Mouse (Mus musculus) limb, embryonic 12.5 days (tissue): ENCODE data around the gene Xxylt1. TPM values are rescaled to one million over a fixed set of nuclear protein-coding genes. Genes with fewer than 3 reads are reported as not detected.
A peak's percentile ranks its signal among the peaks of the same experiment; 100 is the strongest.

Experiments used
- ATAC-seq: fragments of 200-750 bp; cut with Nextera tagmentation; 2 replicates; pipeline ENCODE4 v1.8.0; 2017; ENCODE audit warnings: low read depth, moderate TSS enrichment; ENCODE audit not compliant: insufficient number of reproducible peaks, insufficient read depth, low FRiP score, low TSS enrichment
- H3K27ac ChIP-seq: fragments of 300-500 bp; sonication (generic); 2 replicates; pipeline ENCODE4 v1.5.1; 2016; ENCODE audit warnings: mild to moderate bottlenecking, moderate library complexity
- H3K27me3 ChIP-seq: fragments of 300-500 bp; sonication (generic); 2 replicates; pipeline ENCODE4 v1.6.1; 2016; ENCODE audit warnings: mild to moderate bottlenecking, moderate library complexity
- H3K36me3 ChIP-seq: fragments of 300-500 bp; sonication (generic); 2 replicates; pipeline ENCODE4 v1.6.1; 2016; ENCODE audit warnings: mild to moderate bottlenecking, moderate library complexity
- H3K4me1 ChIP-seq: fragments of 300-500 bp; sonication (generic); replicated peaks from 2 replicates; pipeline ENCODE4 v1.6.1; 2016
- H3K4me2 ChIP-seq: fragments of 300-500 bp; sonication (generic); 2 replicates; pipeline ENCODE4 v1.6.1; 2016; ENCODE audit warnings: mild to moderate bottlenecking, moderate library complexity
- H3K4me3 ChIP-seq: fragments of 300-500 bp; sonication (generic); replicated peaks from 2 replicates; pipeline ENCODE4 v1.5.1; 2016; ENCODE audit warnings: mild to moderate bottlenecking
- H3K9ac ChIP-seq: fragments of 300-500 bp; sonication (generic); replicated peaks from 2 replicates; pipeline ENCODE4 v1.6.1; 2016; ENCODE audit warnings: mild to moderate bottlenecking, moderate library complexity
- H3K9me3 ChIP-seq: fragments of 300-500 bp; sonication (generic); 2 replicates; pipeline ENCODE4 v1.6.1; 2016; ENCODE audit warnings: mild to moderate bottlenecking, moderate library complexity
- WGBS: fragments of 180-500 bp; shearing (Covaris S2); methylation state at CpG from one replicate; pipeline ENCODE4 v1.1.7; 2016; 5-methylcytosine and 5-hydroxymethylcytosine counted together
- polyA plus RNA-seq: library from polyadenylated mRNA; unstranded; fragments of >200 nt; fragmentation: Nextera tagmentation; extraction: Ambion mirVana; gene quantifications from 2 replicates; pipeline ENCODE4 v1.2.1, GENCODE M21; 2016

Xxylt1 gene
- polyA plus RNA-seq, 1 experiment from 2014 or later, result 22.4 TPM

- H3K4me2 ChIP-seq, result no peak overlapping the region
- no peak overlapping the region for H3K27ac ChIP-seq
- no peak overlapping the region for H3K9ac ChIP-seq
- 87% methylated on average over 8 of the region's 8 CpGs for WGBS
- H3K4me1 ChIP-seq, result peaks cover 8% of the 10 kb centered on the region
- peaks cover 5% of the 10 kb centered on the region; the same call in 1 of the 2 replicates for H3K27me3 ChIP-seq
- H3K36me3 ChIP-seq, result no peaks in the 10 kb centered on the region
- H3K9me3 ChIP-seq, result no peaks in the 10 kb centered on the region
- no peak overlapping the region for H3K4me3 ChIP-seq
- no peak for ATAC-seq
Observed at GRCm38 (mm10) chr16:31076436-31076835, 4.8 kb downstream of the Xxylt1 start.

DNA sequence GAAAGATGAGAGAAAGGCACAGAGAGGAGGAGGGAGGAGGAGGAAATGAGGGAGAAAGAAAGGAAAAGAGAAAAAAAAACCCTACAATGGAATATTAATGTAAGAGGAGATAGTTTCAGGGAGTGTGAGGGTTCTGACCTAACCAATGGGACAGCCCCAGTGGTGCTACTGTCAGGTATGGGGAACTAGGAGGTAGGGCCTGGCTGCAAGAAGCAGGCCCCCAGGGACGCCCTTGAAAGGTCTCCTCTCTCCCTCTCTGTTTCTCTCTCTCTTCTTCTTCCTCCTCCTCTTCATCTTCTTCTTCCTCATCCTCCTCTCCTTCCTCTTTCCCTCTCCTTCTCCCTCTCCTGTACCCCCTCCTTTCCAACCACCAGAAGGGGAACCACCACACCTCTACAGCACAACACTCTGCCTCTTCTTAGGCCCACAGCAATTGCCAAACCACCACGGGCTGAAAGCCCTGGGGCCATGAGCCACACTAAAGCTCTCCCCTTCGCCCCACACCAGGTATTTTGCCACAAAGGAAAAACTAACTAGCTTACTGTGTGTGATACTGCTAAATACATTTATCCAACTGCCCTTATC is 6.8 kb downstream of the Xxylt1 start:
- Histone ChIP-seq H3K27me3 (peaks cover 5% of the 10 kb centered on the region; the same call in 1 of the 2 replicates), H3K4me3 (no peak overlapping the region), H3K4me2 (no peak overlapping the region), H3K27ac (no peak overlapping the region), H3K4me1 (peaks cover 18% of the 10 kb centered on the region), H3K36me3 (no peaks in the 10 kb centered on the region), H3K9me3 (no peaks in the 10 kb centered on the region), H3K9ac (no peak overlapping the region)
- 80% methylated on average over 3 of the region's 3 CpGs for WGBS
- no peak for ATAC-seq

GRCm38 (mm10) chr16:31071731-31072130 is 9.5 kb downstream of the Xxylt1 start:
- no peaks in the 10 kb centered on the region for H3K36me3 ChIP-seq
- H3K4me2 ChIP-seq, result no peak overlapping the region
- ATAC-seq, result no peak
- H3K9me3 ChIP-seq, result no peaks in the 10 kb centered on the region
- 85% methylated on average over 6 of the region's 6 CpGs for WGBS
- H3K4me1 ChIP-seq, result peaks cover 21% of the 10 kb centered on the region
- H3K9ac ChIP-seq, result no peak overlapping the region
- peaks cover 13% of the 10 kb centered on the region; the same call in 1 of the 2 replicates for H3K27me3 ChIP-seq
- no peak overlapping the region for H3K27ac ChIP-seq
- no peak overlapping the region for H3K4me3 ChIP-seq

DNA sequence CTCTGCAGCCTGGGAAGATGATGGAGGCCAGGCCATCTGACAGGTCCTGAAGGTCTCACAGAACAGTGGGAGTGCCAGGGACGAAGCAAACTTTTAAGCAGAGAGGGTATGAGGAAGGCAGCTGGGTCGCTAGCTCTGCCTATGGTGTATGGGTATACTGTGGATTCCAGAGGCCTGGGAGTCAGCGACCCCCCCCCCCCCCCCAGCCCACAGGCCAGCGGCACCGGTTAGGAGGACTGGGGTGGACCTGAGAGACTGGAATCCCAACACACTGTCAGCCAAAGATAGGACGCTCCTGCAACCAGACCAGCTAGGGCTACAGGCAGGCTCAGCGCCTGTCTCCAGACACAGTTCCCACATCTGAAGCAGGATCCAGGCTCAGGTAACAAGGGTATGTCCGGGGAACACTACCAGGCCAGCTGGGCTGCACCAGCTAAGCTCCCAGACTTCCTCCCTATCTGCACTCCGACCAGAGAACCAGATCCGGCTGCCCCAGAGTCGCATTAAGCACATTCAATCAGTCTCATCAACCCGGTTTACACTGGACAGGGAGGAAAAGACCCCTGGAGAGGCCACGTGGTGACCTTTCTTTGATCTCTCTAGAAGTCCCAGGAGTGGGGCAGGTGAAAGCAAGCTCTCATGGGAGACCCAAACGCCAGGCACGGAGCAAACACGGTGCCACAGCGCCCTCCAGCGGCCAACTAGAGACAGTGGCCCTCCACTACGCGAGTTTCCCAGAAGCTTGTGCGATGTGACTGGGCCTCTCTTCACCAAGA is 10.7 kb downstream of the Xxylt1 start:
- Histone ChIP-seq H3K27me3 (peaks cover 13% of the 10 kb centered on the region; the same call in 1 of the 2 replicates), H3K36me3 (no peaks in the 10 kb centered on the region), H3K4me2 (peak overlapping the region; percentile 44), H3K4me1 (peaks cover 21% of the 10 kb centered on the region), H3K4me3 (no peak overlapping the region), H3K9me3 (no peaks in the 10 kb centered on the region), H3K9ac (no peak overlapping the region), H3K27ac (peak overlapping the region; percentile 9; the same call in 1 of the 2 replicates)
- WGBS, result 9% methylated on average over 20 of the region's 21 CpGs
- peak; percentile 79 for ATAC-seq

GRCm38 (mm10) chr16:31069211-31070166 is 11.7 kb downstream of the Xxylt1 start:
- H3K9me3 ChIP-seq, result no peaks in the 10 kb centered on the region
- peaks cover 13% of the 10 kb centered on the region; the same call in 1 of the 2 replicates for H3K27me3 ChIP-seq
- no peaks in the 10 kb centered on the region for H3K36me3 ChIP-seq
- no peak overlapping the region for H3K4me2 ChIP-seq
- peaks cover 21% of the 10 kb centered on the region for H3K4me1 ChIP-seq
- no peak overlapping the region for H3K4me3 ChIP-seq
- H3K9ac ChIP-seq, result no peak overlapping the region
- ATAC-seq, result peak; percentile 10; the same call in 1 of the 2 replicates
- H3K27ac ChIP-seq, result peak overlapping the region; percentile 26; the same call in 1 of the 2 replicates
- 60% methylated on average over 14 of the region's 14 CpGs for WGBS

DNA sequence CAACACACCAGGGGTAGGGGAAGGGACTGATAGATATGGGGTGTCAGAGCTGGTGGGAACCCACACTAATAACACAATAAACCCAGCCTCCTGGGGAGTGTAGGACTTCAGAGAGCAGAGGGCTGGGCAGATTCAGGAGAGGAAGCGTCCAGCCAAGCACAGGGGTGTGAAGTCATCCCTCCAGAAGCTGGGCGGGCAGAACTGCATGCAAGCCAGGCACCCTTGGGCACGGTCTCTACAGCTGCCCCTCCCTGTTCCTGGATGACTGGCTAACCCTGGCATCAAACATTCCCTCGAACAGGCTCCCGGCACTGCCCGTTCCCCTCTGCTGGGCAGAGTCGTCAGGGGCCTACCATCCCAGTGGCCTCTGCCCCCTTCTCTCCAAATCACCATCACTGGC is 13.0 kb downstream of the Xxylt1 start:
- Histone ChIP-seq H3K36me3 (no peaks in the 10 kb centered on the region), H3K4me3 (no peak overlapping the region), H3K9ac (no peak overlapping the region), H3K4me1 (peaks cover 21% of the 10 kb centered on the region), H3K27me3 (peaks cover 13% of the 10 kb centered on the region; the same call in 1 of the 2 replicates), H3K9me3 (no peaks in the 10 kb centered on the region), H3K4me2 (no peak overlapping the region), H3K27ac (no peak overlapping the region)
- WGBS, result 79% methylated on average over 7 of the region's 7 CpGs
- ATAC-seq, result no peak

- Histone ChIP-seq H3K4me1 (peaks cover 27% of the 10 kb centered on the region), H3K36me3 (no peaks in the 10 kb centered on the region), H3K9ac (no peak overlapping the region), H3K27me3 (peaks cover 8% of the 10 kb centered on the region; the same call in 1 of the 2 replicates), H3K27ac (0 out of 2 replicates have a peak overlapping the region, but pooled peaks have one; percentile 17), H3K4me3 (no peak overlapping the region), H3K9me3 (no peaks in the 10 kb centered on the region), H3K4me2 (no peak overlapping the region)
- 63% methylated on average over 15 of the region's 15 CpGs for WGBS
- ATAC-seq, result no peak
Observed at GRCm38 (mm10) chr16:31066344-31067098, 14.7 kb downstream of the Xxylt1 start.

- H3K4me1 ChIP-seq, result peaks cover 26% of the 10 kb centered on the region
Observed at GRCm38 (mm10) chr16:31064782-31065181, 16.4 kb downstream of the Xxylt1 start.

DNA sequence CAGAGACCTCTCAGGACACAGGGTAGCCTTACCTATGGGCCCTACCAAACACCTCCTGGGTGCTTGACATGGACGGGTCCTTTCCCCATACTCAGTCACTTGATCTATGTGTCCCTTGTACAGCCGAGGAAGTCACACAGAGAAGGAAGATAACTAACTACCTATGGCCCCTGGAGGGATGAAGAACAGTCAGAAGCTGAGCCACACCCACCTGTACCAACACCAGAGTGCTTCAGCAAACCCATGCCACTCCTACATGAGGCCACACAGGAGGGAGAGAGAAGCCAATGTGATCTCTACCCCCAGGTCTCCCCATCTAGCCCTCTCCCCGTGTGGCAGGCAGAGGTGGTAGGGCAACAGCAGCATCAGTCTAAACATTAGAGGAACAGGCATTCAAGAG is 18.3 kb downstream of the Xxylt1 start:
- no peaks in the 10 kb centered on the region for H3K27me3 ChIP-seq
- H3K9ac ChIP-seq, result no peak overlapping the region
- no peak overlapping the region for H3K4me2 ChIP-seq
- 81% methylated on average over 3 of the region's 3 CpGs for WGBS
- no peak overlapping the region for H3K27ac ChIP-seq
- H3K4me3 ChIP-seq, result no peak overlapping the region
- peaks cover 33% of the 10 kb centered on the region for H3K4me1 ChIP-seq
- H3K36me3 ChIP-seq, result no peaks in the 10 kb centered on the region
- ATAC-seq, result no peak
- H3K9me3 ChIP-seq, result no peaks in the 10 kb centered on the region; the same call in 1 of the 2 replicates

More at GRCm38 (mm10) chr16:31064782-31065181, 16.4 kb downstream of the Xxylt1 start:
- Histone ChIP-seq H3K4me3 (no peak overlapping the region), H3K9me3 (no peaks in the 10 kb centered on the region; the same call in 1 of the 2 replicates), H3K27ac (no peak overlapping the region), H3K9ac (no peak overlapping the region), H3K27me3 (peaks cover 8% of the 10 kb centered on the region; the same call in 1 of the 2 replicates), H3K36me3 (no peaks in the 10 kb centered on the region), H3K4me2 (no peak overlapping the region)
- ATAC-seq, result no peak
- WGBS, result 89% methylated on average over 6 of the region's 6 CpGs

DNA sequence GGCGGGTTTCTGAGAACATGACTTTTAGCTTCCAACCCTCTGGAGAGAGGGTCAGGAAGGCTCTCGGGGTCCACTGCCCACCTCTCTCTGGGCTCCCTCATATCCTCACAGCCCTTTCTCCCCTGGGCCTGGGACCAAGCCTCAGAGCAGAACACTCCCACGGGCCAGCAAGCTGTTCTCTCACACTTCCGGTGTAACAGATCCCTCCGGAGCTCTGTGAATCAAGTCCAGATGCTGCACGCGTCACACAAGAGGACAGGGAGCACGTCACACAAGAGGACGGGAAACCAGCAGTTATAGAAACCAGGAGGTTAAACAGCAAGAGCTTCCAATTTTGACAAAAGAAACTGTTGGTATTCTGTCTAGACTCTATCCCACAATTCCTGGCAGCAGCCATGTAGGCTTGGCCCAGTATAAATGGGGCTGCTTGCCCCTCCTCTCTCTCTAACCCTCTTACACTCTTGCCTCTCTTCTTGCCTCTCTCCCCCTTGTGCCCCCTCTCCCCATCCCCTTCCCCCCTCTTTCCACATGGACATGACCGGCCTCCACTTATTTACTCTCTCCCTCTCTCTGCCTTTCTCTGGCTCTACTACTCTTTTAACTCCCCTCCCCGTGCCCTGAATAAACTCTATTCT is 19.9 kb downstream of the Xxylt1 start:
- no peak for ATAC-seq
- 0 out of 2 replicates have a peak overlapping the region, but pooled peaks have one; percentile 50 for H3K27ac ChIP-seq
- H3K4me2 ChIP-seq, result peak overlapping the region; percentile 27; the same call in 1 of the 2 replicates
- H3K9ac ChIP-seq, result no peak overlapping the region
- no peak overlapping the region for H3K4me3 ChIP-seq
- no peaks in the 10 kb centered on the region; the same call in 1 of the 2 replicates for H3K9me3 ChIP-seq
- H3K27me3 ChIP-seq, result no peaks in the 10 kb centered on the region
- WGBS, result 34% methylated on average over 11 of the region's 11 CpGs
- no peaks in the 10 kb centered on the region for H3K36me3 ChIP-seq
- peaks cover 36% of the 10 kb centered on the region for H3K4me1 ChIP-seq
